Mouse (Mus musculus) embryonic facial prominence, embryonic 11.5 days (tissue): ENCODE measurements around the gene Rbm33. TPM values are rescaled to one million over a fixed set of nuclear protein-coding genes. Genes with fewer than 3 reads are reported as not detected.

ENCODE experiments used
- ATAC-seq: fragments of 200-750 bp; cut with Nextera tagmentation; replicated peaks from 2 replicates; pipeline ENCODE4 v1.8.0; 2017; ENCODE audit warnings: low read depth; ENCODE audit not compliant: insufficient number of reproducible peaks, low FRiP score, low TSS enrichment
- DNase-seq: peaks from one replicate; pipeline ENCODE4 v3.0.0-alpha.2; 2015; ENCODE audit warnings: low spot score
- H3K27ac ChIP-seq: fragments of 300-500 bp; sonication (generic); replicated peaks from 2 replicates; pipeline ENCODE4 v1.5.1; 2014; ENCODE audit warnings: mild to moderate bottlenecking, low read depth, low read length, control low read depth
- H3K27me3 ChIP-seq: fragments of 300-500 bp; sonication (generic); 2 replicates; pipeline ENCODE4 v1.6.1; 2014; ENCODE audit warnings: mild to moderate bottlenecking, low read length, moderate library complexity, mixed read lengths; ENCODE audit not compliant: control insufficient read depth, insufficient read depth
- H3K36me3 ChIP-seq: fragments of 300-500 bp; sonication (generic); replicated peaks from 2 replicates; pipeline ENCODE4 v1.6.1; 2014; ENCODE audit warnings: low read depth, mild to moderate bottlenecking, low read length, moderate library complexity, mixed read lengths; ENCODE audit not compliant: control insufficient read depth, insufficient read depth
- H3K4me1 ChIP-seq: fragments of 300-500 bp; sonication (generic); 2 replicates; pipeline ENCODE4 v1.6.1; 2014; ENCODE audit warnings: low read length, mixed read lengths; ENCODE audit not compliant: control insufficient read depth, insufficient read depth
- H3K4me2 ChIP-seq: fragments of 300-500 bp; sonication (generic); 2 replicates; pipeline ENCODE4 v1.6.1; 2014; ENCODE audit warnings: low read depth, mild to moderate bottlenecking, control low read depth, low read length, moderate library complexity
- H3K4me3 ChIP-seq: fragments of 300-500 bp; sonication (generic); 2 replicates; pipeline ENCODE4 v1.5.1; 2014; ENCODE audit warnings: low read depth, low read length, control low read depth
- H3K9ac ChIP-seq: fragments of 300-500 bp; sonication (generic); replicated peaks from 2 replicates; pipeline ENCODE4 v1.6.1; 2014; ENCODE audit warnings: mild to moderate bottlenecking, control low read depth, low read length
- H3K9me3 ChIP-seq: fragments of 300-500 bp; sonication (generic); replicated peaks from 2 replicates; pipeline ENCODE4 v1.6.1; 2016; ENCODE audit warnings: mild to moderate bottlenecking, low read length, inconsistent platforms, mixed read lengths; ENCODE audit not compliant: control insufficient read depth
- WGBS: fragments of 180-500 bp; shearing (Covaris S2); extraction: QIAGEN DNeasy Blood & Tissue Kit; methylation state at CpG from one replicate; pipeline ENCODE4 v1.1.7; 2014; 5-methylcytosine and 5-hydroxymethylcytosine counted together
- polyA plus RNA-seq: library from polyadenylated mRNA; unstranded; fragments of >200 nt; fragmentation: Nextera tagmentation; extraction: Ambion mirVana; gene quantifications from 2 replicates; pipeline ENCODE4 v1.2.1, GENCODE M21; 2014

Rbm33 gene
- polyA plus RNA-seq, 1 experiment from 2014 or later, result 17.6 TPM

DNA sequence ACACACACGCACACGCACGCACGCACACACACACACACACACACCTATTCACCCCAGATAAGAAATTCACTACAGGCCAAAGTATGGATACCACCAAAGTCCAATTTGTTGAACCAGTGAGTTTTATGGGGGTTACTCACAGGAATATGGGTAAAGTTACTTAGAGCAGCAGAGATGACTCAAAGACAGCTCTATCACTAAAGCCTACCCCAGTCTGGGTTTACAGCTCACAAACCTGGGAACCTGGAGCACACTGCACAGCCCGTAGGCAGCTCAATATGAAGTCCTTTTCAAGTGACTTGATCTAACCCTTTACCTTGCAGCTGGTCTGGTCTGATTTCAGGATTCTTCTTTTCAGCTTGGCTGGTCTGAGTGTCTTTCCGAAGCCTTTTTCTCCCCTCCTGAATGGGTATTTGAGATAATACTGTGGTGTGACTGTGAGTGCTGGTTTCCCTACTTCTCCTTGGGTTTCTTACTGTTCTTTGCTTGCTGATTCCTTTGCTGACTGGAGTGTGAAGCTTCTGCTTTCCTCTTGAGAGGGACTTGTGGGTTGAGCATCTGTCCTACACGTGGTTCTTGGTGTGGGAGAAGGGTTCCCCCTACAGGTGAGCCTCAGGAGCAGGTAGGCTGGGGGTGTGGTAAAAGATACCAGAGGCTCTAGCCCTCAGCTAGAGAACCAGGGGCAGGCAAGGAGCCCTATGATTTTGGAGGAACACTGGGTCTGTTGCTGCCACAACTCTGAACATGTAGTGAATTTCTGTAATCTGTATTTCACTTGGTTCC is 12.3 kb downstream of the Rbm33 start:
- Histone ChIP-seq H3K36me3 (peaks cover 4% of the 10 kb centered on the region), H3K4me2 (no peak overlapping the region), H3K9me3 (no peaks in the 10 kb centered on the region), H3K9ac (no peak overlapping the region), H3K27me3 (no peaks in the 10 kb centered on the region), H3K27ac (no peak overlapping the region), H3K4me1 (no peaks in the 10 kb centered on the region), H3K4me3 (no peak overlapping the region)
- ATAC-seq (no peak), DNase-seq (peak; percentile 13)
- 78% methylated on average over 7 of the region's 7 CpGs for WGBS

DNA sequence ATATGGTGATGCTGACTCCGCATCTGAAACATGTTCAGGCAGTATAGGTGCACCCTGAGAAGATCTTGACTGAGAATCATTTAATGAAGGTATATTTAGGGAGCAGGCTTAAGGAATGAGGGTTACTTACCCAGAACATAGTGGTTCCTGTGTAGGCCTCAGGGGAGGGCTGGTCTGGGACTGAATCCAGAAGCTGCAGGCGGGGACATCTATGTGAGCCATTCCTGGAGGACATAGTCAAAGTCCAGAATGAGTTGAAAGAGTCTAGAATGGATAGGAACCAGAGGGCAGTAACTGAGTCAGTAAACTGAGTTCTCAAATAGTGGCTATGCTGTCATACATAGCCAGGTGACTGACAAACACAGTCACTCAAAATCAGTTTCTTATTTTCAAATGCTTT is 16.8 kb downstream of the Rbm33 start:
- no peak overlapping the region for H3K9ac ChIP-seq
- H3K4me2 ChIP-seq, result no peak overlapping the region
- H3K4me1 ChIP-seq, result no peaks in the 10 kb centered on the region
- no peaks in the 10 kb centered on the region for H3K9me3 ChIP-seq
- ATAC-seq (no peak), DNase-seq (no peak)
- 98% methylated on average over 2 of the region's 2 CpGs for WGBS
- H3K4me3 ChIP-seq, result no peak overlapping the region
- no peak overlapping the region for H3K27ac ChIP-seq
- H3K27me3 ChIP-seq, result no peaks in the 10 kb centered on the region
- peaks cover 4% of the 10 kb centered on the region for H3K36me3 ChIP-seq

DNA sequence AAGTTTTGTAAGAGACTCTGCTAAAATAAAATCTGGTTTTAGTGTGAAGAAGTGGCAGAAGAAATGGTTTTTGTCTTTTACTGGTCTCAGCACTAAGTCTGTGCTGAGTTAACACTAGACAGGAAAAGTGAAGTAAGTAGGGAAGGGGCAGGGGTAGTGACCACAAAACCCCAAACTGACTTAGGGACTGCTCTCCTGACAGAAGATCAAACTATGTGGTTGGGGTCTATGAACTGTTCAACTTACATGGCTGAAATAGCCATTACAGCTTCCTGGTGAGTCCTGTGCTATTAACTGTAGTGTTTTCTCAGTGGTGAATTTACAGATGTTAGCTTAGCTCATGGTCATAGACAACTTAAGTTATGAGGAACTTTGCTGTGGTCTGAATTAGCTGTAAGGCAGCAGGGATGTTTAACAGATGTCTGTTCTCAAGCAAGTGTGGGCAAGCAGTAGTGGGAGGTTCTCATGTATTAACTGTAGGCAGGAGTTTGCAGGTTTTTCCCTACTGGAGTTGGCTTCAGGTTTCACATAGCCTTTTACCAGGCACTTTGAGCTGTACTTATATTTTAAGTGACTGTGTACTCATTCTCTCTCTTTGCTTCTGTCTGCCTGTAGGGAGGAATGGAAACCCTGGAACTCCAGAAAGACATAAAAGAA is 35.1 kb downstream of the Rbm33 start:
- no peak for ATAC-seq
- H3K27ac ChIP-seq, result no peak overlapping the region
- H3K4me3 ChIP-seq, result no peak overlapping the region
- peaks cover 10% of the 10 kb centered on the region for H3K36me3 ChIP-seq
- no peak overlapping the region for H3K9ac ChIP-seq
- no peaks in the 10 kb centered on the region for H3K4me1 ChIP-seq
- no peaks in the 10 kb centered on the region for H3K27me3 ChIP-seq
- no peak overlapping the region for H3K4me2 ChIP-seq
- H3K9me3 ChIP-seq, result no peaks in the 10 kb centered on the region
- no peak for DNase-seq

DNA sequence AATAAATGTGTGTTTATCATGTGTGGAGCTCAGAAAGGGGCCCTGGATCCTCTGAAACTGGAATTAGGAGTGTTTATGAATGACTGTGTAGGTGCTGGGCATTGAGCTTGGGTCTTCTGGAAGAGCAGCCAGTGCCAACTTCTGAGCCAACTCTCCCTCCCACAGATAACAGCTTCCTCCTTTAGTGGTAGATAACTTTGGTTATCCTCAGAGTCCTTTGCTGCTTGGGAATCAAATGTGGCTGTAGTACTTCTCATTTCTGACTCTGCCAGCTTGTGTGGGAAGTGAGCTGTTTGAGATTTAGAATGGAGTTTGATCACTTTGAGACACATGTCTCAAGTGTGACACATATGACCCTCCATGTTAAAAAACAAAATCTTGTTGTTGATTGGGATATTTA is 38.7 kb downstream of the Rbm33 start:
- no peaks in the 10 kb centered on the region for H3K9me3 ChIP-seq
- no peak overlapping the region for H3K4me3 ChIP-seq
- peaks cover 18% of the 10 kb centered on the region for H3K36me3 ChIP-seq
- H3K4me2 ChIP-seq, result no peak overlapping the region
- DNase-seq (no peak), ATAC-seq (no peak)
- H3K4me1 ChIP-seq, result no peaks in the 10 kb centered on the region
- no peaks in the 10 kb centered on the region for H3K27me3 ChIP-seq
- no peak overlapping the region for H3K27ac ChIP-seq
- H3K9ac ChIP-seq, result no peak overlapping the region

DNA sequence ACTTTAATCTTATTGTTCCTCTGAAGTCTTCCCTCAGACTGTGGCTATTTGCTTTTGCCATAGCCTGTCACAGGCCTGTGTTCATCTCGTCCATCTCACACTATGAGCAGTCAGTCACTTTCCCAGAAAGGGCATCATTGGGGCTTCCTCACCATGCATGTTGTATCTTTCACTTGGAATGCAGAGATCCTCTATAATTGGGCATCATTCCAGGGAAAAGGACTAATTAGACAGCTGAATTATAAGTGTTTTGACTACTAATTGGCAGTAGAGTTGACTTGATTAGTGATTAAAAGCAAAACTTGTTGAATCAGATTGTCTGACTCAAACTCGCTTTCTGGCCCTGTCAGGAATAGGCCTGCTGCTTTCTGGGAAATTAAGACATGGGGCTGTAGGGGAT is 43.8 kb downstream of the Rbm33 start:
- Histone ChIP-seq H3K27me3 (no peaks in the 10 kb centered on the region), H3K4me3 (no peak overlapping the region), H3K4me1 (no peaks in the 10 kb centered on the region), H3K9ac (no peak overlapping the region), H3K4me2 (no peak overlapping the region), H3K36me3 (peaks cover 26% of the 10 kb centered on the region), H3K27ac (no peak overlapping the region), H3K9me3 (no peaks in the 10 kb centered on the region)
- DNase-seq (no peak), ATAC-seq (no peak)
- WGBS, result 80% methylated on average over 2 of the region's 2 CpGs

DNA sequence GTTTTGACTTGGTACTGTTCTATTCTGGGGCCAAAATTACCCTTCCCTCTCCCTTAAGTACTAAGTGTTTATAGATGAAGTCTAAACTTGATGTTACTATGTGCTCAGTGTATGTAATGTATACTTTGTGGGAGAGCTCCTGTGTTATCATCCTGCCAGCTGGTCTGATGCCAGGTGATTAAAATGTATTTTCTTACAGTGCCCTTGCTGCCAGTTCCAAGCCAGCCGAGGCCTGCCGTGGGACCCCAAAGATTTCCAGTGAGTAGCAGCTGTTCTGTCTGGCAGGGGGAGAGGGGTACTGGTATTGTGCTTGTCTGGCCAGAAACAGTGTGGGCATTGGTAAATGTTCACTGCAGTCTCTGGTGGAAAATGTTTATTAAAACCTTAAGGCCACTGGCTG is 51.1 kb downstream of the Rbm33 start:
- ATAC-seq (no peak), DNase-seq (no peak)
- Histone ChIP-seq H3K36me3 (peaks cover 14% of the 10 kb centered on the region), H3K4me2 (no peak overlapping the region), H3K27me3 (no peaks in the 10 kb centered on the region), H3K9ac (no peak overlapping the region), H3K4me3 (no peak overlapping the region), H3K9me3 (no peaks in the 10 kb centered on the region), H3K27ac (no peak overlapping the region), H3K4me1 (no peaks in the 10 kb centered on the region)
- WGBS, result 90% methylated on average over 2 of the region's 2 CpGs

DNA sequence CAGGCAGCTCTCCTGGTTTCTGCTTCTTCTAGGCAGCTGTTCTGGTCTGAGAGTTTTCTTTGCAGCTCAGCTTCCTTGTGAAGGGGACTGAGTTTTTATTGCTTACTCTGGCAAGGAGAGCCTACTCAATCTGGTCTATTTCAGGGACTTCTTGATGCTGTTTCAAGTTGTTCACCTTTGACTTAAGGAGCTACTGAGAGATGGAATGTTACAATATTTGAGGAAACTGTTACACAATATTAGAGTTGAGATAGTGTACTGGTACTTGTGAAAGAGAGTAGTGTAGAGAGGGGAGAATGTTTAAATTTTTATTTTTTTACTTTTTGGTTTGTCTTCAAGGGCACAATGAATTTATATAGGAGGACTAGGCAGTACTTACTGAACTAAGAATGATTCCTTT is 53.9 kb downstream of the Rbm33 start:
- H3K4me2 ChIP-seq, result no peak overlapping the region
- ATAC-seq (no peak), DNase-seq (no peak)
- no peaks in the 10 kb centered on the region for H3K4me1 ChIP-seq
- H3K9ac ChIP-seq, result no peak overlapping the region
- H3K27ac ChIP-seq, result no peak overlapping the region
- H3K9me3 ChIP-seq, result no peaks in the 10 kb centered on the region
- no peaks in the 10 kb centered on the region; the same call in 1 of the 2 replicates for H3K36me3 ChIP-seq
- no peaks in the 10 kb centered on the region for H3K27me3 ChIP-seq
- no peak overlapping the region for H3K4me3 ChIP-seq

DNA sequence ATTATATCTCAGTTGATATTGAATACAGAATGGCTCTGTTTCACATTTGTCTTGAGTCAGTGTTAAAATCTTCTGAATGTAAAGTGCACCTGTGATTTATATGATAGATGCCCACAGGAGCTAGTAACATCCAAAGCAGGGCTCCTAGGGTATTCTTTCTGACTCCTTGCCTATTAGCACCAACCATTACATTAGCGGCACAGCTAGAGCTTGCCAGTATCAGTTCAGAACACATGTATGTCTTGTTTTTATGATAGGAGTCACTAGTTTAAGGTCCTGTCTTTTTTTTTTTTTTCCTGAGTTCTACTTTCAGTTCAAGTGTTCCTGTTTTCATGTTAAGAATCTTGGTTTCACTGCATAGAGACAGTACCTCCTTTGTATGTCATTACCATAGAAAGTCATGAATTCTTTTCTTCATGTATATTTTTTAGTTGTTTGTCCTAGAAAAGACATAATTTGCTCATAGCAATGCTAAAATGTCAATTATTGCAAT is 55.3 kb downstream of the Rbm33 start:
- no peaks in the 10 kb centered on the region for H3K4me1 ChIP-seq
- no peaks in the 10 kb centered on the region; the same call in 1 of the 2 replicates for H3K36me3 ChIP-seq
- H3K9ac ChIP-seq, result no peak overlapping the region
- ATAC-seq (no peak), DNase-seq (no peak)
- 98% methylated on average over 1 of the region's 1 CpGs for WGBS
- no peak overlapping the region for H3K4me2 ChIP-seq
- H3K4me3 ChIP-seq, result no peak overlapping the region
- no peak overlapping the region for H3K27ac ChIP-seq
- H3K27me3 ChIP-seq, result no peaks in the 10 kb centered on the region
- H3K9me3 ChIP-seq, result no peaks in the 10 kb centered on the region
